Mouse (Mus musculus) regulatory T cell (primary cell): ENCODE measurements around the gene Kpnb1.

ENCODE experiments used
- in situ Hi-C: fragments of 300-600 bp; cut with MboI, MseI; formaldehyde crosslinking; loops from one replicate; pipeline ENCODE4 v1.15.1; 2025; ENCODE audit warnings: high pct_unique_total_duplicates

Kpnb1 gene

DNA sequence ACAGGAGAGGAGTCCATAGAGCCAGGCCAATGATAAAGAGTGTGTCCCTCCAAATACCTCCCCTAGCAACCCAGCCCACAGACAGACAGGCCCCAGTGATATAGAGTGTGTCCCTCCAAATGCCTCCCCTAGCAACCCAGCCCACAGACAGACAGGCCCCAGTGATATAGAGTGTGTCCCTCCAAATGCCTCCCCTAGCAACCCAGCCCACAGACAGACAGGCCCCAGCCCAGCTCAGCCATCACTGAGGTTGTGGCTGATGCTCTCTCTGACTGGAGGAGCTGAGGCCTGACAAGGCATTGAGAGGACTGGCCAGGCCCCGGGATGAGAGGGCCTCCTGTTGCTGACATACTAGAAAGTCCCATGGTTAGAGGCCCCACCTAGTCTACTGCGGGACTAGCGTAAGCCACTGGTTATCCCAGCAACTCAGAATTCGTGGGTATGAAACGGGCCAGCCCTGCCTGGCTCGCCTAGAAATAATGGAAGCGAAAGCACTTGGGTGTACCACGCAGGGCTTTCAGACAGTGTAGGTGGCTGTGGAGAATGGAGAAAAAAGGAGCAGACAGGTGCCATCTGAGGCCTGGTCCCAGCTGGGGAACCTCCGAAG is 75.1 kb downstream of the Kpnb1 start:
- in situ Hi-C loops, result loop anchor here (5.0 kb wide), 1 partner anchor 35 kb away; no protein-coding TSS in a partner anchor
